Mouse (Mus musculus) heart, adult 18-20 months (tissue): Measurements from ENCODE around the gene Jakmip3. TPM values are rescaled to one million over a fixed set of nuclear protein-coding genes. Genes with fewer than 3 reads are reported as not detected.

Experiments used
- DNase-seq, 2 experiments: peaks; one replicate each; pipeline ENCODE4 v3.0.0; 2021 to 2022; ENCODE audit warnings: mixed read lengths in 1 of 2
- total RNA-seq, 2 experiments: library from RNA; stranded (reverse); gene quantifications; 2 replicates each; pipeline ENCODE4 v1.2.3; 2021

The Jakmip3 gene
- total RNA-seq, 2 experiments from 2014 or later: 0.31 TPM; not detected in 1

DNA sequence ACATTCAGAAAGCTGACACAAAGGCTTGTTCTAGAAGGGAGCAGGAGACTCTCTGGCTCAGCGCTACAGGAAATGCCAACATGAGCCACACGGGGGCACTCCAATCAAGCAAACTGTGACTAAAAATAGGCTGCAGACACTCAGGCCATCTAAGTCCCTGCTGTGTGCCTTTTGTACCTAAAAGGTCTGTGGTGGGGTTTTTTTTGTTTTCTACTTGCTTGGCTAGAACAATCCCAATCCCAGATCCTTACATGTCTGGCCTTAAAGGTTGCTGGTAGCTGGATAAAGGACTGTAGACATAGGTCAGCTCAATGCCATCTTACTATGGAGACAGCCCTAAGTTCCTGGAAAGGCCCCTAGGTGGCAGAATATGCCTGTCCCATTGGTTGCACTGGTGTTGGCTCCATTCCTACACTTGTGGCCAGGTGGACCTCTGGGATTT is 127.7 kb downstream of the Jakmip3 start:
- peak; percentile 43 to 86 for DNase-seq

DNA sequence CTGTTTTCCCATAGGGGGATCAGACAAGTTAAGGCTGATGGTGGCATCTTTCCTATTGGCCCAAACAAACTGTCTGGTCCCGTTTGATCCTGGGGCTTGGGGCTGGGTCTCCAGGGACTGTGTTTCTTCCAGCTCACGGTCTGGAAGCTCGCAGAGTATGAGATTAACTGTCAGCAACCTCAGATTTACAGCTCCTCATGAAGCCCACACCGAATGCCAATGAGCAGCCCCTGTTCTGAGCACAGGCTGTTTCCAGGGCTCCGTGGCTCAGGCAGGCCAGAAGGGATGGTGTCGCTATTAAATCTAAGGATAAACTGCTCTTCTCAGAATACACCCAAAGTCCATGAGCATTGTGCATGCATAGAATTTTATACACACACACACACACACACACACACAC is 133.7 kb downstream of the Jakmip3 start:
- DNase-seq: no peak

DNA sequence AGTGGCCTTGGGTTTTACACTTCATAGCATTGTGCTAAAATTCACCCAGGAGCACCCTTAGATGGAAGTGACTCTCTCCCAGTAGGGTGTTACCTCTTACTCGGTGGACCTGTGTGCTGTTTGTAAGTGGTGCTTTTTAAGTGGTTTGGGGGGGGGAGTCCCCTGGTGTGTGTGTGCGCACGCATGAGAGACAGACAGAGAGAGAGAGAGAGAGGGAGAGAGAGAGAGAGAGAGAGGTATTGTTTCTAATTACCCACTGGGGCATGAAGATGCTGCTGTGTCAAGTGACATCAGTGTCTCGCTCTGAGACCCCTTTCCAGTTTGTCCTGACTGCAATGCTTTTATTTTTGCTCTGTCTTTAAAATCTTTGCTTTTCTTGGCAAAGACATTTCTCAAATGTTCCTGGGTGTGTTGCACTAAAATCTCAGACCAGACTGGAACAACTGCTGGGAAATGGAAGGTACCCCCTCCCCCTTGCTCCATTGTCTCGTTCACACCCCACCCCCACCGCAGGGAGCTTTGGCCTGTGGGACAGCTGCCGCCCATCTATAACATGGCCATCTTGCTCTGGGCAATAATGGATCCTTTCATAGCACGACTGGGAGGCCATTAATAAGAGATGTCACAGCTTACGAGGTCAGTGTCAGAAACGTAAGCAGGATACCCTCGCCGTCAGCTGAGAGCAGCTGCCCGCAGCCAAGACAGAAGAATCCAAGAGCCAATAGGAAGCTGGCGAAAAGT is 134.7 kb downstream of the Jakmip3 start:
- no peak for DNase-seq

DNA sequence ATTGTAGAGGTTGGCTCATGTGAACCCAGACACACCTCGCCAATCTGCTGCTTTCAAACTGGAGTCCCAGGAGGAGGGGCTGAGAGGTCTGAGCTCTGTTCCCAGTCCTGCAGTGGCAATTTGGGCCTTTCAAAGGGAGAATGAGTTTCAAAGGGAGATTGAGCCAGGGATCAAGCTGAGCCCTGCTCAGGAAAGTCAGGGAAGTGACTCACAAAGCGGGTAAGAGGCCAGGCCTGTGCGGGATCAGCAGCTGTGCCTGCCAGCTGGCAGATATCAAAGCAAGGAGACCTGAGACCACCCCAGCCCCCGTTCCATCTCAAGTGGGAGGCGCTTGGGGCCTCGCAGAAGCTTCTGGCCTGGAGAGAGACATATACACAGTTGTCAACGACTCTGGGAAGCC is 136.8 kb downstream of the Jakmip3 start:
- DNase-seq: no peak

DNA sequence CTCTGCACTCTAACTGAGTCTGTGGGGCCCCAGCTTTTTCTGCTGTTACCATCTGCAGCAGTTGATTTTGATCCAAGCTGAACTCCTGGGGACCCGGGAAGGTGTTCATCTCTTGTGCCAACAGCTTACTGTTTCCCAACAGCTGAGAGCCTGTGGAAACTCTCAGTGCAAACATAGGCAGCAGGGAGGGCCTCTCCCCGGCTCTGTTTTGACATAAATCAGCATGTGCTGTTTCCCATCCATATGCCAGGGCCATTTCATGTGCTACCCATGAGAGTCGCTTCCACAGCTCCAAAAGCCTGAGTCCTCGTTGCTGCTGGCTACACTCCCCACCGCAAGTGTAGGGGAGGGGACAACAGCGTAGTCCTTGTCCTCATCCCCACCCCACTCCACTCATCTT is 137.7 kb downstream of the Jakmip3 start:
- DNase-seq: no peak

DNA sequence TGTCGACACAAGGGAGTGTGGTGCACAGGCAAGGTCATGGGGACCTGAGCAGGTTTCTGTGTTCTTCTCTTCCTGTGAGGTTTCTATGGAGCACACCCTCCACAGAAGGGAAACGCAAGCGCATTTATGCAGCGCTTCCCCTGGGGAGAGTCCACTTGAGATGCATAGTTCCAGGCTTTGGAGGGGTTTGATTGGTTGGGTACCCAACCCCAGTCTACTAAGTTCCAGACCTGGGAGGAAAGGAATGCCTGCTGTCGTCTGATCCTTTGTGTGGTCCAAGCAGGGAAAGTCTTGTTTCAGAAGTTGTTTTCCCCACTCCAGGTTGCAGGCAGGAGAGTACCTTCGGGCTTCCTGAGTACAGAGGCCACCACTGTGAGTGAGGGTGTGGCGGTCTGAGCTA is 138.6 kb downstream of the Jakmip3 start:
- no peak for DNase-seq

DNA sequence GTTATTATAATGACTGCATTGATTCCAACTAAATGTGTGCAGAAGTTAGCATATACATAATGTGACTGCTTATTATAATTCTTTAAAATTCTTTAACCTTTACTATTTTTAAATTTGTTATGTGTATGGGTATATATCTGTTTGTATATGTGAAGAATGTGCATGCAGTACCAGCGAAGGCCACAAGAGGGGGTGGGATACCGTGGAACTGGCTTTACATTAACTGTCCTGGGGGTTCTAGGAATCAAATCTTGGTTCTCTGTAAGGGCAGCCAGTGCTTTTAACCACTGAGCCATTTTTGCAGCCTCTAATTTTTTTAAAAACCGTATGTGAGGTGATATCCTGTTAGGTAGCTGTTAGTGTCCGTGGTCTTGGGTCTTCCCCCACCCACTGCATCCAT is 140.2 kb downstream of the Jakmip3 start:
- no peak for DNase-seq

DNA sequence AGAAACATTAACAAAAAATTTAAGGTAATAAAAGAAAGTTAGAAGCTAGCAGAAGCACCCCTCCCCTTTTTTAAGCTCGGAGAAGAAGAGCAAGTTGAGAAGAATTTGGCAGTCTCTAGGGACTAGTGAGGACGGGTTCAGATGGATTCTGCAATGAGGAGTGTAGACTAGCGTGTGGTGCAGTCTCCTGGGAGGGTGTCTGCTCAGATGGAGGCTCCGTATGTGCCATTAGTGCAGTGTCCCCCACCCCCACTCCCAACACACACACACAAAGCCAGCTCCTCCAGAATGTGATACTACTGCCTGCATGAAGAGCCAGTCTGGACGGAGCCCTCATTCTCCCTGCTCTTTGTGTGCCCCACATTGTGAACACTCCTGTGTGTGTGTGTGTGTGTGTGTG is 140.6 kb downstream of the Jakmip3 start:
- DNase-seq: no peak

DNA sequence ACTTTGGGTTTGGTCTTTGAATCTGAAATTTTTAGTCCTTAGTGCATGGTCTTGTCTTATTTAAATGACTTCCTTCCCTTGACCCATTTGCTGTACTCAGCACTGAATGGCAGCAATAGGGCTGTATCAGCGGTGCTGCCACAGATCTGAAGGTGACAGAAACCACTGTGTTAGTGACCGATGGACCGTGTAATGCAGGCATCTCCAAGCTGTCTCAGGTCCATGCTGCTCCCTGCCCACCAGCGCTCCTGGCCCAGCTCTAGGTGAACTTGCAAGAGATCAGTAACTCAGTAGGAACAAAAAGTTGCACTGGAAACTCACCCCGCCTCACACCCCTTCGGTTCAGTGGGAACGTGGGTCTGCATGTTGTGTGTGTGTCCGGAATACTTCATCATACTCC is 141.8 kb downstream of the Jakmip3 start:
- no peak for DNase-seq

DNA sequence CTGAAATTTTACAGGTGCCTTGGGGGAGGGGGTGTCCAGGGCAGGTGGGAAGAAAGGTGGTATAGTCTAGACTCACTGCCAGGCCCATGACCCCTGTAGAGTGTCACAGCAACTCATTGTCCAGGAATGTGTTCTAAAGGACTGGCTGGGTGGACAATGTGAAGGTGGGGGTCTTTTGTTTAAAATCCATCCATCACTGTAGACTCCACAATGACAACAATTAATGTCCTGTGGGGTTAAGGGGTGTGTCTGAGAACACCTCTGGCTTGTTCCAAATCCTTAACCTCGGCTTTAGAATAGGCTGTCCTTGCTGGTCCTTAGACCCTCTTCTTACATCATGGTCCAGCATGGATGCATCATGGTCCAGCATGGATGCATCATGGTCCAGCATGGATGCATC is 143.8 kb downstream of the Jakmip3 start:
- no peak for DNase-seq

DNA sequence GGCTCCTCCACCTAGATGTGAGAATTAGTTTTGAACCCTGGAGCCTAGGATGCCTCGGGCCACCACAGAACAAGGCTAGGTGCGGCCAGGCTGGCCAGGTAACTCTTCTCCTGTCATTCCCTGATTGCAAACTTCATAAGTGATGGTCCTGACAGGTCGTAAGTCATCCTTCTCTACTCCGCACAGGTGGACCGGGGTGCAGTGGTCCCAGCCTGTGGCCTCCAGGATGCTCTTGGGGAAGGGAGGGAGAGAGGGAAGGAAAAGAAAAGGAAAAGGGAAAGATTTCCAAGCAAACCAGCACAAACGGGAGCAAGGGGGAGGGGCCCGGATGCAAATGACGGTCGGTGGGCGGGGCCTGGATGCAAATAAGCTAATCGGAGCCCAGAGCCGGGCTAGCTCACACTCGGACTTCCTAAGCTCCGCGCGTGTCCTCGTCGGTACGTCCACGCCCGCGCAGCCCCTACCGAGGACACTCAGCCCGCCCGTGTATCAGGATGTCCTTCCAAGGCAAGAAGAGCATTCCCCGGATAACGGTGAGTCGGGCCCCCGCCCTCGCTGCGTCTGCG is 145.2 kb downstream of the Jakmip3 start, which contains the start of gene Dpysl4:
Gene Dpysl4 (plus strand): TSS at position 373 of the 566 bp plus-strand sequence.
- peak; percentile 39 to 69 for DNase-seq

DNA sequence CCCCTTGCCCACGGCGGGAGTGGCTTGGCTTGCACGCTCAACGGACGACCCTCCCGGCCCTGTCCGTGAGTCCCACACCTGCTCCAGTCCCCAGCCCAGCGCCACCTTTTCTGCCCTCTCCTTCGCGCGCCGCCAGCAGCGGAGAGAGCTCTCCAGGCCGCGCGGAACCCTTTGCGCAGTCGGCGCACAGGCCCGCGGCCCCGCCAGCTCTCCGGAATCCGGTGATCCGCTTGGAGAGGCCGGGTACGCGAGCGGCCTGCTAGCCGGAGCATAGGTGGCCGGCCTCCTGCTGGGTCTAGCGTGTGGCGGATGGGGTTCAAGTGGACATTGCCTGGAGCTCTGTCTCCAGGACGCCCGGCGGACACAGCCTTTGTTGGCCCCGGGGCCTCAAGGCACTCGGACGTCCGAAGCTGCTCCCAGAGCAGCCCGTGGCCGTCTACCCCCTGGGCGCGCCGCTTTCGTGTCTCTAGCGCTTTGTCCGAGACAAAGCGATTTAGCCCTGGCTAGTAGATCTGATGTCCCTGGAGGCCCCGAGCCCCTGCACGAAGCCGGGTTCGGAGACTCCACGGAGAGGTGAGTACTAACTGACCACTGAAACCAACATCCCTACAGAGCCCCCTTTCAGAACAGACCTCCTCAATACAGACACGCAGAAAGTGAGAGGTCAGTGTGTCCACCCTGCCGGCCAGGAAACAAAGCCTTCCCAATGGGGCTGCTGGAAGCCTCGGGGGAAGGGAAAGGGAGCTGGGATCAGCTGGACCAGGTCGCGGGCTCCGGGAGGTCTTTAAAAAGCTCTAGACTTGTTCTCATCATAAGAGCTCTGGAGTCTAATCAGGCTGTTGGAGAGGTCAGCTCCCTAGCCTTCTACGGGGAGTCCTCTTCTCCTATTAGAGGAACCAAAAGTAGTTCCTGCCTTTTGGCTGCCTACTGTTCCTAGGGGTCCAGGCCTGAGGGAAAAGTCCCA is 145.9 kb downstream of the Jakmip3 start:
- peak; percentile 9 to 35 for DNase-seq

DNA sequence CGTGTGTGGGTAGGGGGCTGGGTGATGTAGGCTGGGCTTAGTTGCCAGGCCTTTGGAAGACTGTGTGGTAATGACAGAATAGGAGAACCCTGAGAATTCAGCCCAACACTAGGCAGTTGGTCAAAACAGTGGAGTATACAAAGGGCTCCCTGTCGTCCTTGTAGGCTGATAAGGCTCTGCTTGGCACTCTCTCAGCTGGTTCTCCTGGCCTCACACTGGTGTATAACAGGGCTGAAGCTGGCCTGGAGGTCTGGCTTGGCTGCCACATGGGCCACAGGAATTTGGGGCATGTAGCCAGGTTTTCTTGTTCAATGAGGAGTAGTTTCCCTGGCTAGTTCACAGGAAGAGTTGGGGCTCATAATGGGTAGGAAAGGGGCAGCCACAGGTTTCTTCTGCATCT is 147.3 kb downstream of the Jakmip3 start:
- peak; percentile 58 to 77 for DNase-seq

DNA sequence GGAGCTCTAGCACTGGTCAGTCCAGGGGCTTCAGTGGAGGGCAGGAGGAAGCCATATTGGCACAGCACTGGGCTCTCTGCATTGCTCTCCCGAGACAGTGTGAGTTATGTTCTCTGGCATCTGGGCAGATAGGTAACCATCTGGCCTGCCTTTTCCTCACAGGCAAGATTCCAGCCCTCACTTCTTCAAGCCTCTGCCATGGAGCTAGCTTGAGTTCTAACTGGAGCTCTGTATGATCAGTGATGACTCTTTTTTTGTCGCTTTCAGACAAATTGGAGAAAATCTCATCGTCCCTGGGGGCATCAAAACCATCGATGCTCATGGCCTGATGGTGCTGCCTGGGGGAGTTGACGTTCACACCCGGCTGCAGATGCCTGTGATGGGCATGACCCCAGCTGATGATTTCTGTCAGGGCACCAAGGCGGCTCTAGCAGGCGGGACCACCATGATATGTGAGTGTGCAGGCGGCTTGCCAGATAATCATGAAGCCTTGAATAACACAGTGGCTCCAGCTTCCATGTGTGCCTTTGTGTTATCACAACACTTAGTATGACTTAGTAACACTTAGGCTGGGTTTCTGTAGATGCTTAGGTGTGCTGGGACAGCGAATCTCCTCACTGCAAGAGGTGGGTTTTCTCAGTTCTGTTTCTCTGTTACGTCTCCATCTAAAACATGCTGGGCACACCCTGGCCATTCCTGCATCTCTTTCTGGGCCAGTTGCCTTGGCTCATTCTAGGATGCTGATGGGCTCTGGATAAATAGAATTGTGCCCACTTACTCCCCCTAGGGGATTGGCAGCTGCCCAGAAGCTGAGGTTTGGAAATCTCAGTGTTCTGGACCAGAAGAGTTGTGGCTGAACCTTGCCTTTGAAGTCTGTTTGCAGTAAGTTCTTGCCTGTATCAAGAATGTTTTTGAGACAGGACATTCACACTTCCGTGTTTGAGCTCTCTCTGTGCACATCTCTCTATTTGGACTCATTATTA is 149.7 kb downstream of the Jakmip3 start:
- DNase-seq: no peak

DNA sequence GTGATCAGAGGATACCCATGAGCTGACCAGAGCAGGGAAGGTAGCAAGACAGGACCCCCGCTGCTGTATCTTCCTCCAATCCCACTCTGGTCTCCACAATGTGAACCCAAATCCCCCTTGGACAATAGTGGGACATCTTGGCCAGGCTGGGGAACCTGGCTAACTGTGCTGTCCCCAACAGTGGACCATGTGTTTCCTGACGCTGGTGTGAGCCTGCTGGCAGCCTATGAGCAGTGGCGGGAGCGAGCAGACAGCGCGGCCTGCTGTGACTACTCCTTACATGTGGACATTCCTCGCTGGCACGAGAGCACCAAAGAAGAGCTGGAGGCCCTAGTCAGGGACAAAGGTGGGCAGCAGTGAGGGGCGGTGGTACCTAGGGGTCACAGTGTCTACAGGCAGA is 151.2 kb downstream of the Jakmip3 start:
- DNase-seq: no peak

DNA sequence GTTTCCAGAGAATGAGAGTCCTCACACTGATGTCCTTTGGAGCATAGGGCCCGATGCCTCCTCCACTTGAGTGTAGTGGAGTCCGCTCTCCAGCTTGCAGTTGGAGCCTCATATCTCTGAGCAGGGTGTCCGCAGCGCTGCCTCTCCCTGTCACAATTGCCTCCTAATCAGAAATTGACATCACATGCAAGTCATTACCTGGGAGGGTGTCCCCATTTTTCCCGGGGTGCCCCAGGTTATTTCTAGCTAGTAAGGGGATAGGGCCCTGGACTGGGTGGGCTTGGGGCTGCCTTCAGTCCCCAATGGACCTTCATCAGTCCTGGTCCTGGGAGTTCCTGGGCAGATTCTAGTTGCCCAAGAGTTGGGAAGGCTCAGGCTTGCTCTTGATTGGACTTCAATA is 152.1 kb downstream of the Jakmip3 start:
- no peak for DNase-seq

DNA sequence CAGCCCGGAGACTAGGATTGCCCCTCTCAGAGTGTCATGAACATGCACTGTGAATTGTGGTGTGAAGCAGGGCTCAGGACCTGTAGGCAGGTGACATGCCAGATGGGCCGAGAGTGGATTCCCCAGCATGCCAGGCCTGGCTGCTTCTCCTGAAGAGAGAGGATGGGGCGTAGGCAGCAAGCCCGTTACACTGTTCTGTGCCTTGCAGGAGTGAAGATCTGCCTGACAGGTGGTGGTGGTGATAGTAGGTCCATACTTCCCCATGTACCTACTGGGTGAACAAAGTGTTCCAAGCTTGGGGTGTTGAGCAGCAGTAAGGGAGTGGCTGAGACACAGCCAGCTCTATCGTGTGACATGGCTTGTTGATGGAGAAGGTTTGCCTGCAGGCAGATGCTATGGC is 152.6 kb downstream of the Jakmip3 start:
- DNase-seq: no peak

DNA sequence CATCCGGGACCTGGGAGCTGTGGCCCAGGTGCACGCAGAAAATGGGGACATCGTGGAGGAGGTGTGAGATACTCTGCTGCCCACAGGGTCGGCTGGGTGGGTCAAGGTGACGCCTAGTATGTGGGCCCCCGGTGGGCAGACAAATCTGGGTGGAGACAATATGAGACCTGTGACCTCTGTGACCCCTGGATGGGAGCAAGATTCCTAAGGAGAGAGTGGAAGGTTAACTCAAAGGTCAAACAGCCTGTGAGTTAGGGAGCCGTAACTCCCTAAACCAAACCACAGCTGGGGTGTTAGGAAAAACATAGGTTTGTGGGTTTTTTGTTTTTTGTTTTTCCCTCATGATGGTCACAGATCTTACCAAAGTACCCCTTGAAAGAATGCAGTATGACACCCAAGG is 153.3 kb downstream of the Jakmip3 start:
- no peak for DNase-seq

DNA sequence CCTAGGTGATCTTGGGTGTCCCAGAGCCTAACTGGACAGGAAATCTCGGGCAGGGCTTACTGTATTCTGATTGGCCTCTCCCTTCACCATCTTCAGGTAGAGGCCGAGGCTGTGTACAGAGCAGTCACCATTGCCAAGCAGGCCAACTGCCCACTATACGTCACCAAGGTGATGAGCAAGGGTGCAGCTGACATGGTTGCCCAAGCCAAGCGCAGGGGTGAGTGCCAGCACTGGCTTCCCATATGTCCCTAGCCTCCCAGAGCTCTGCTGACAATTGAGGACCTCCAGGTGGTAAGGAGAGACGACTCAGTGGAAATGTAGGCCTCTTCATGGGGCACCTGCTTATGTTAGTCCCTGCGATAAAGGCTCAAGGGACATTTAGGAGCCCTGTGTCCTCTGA is 154.2 kb downstream of the Jakmip3 start:
- no peak for DNase-seq

DNA sequence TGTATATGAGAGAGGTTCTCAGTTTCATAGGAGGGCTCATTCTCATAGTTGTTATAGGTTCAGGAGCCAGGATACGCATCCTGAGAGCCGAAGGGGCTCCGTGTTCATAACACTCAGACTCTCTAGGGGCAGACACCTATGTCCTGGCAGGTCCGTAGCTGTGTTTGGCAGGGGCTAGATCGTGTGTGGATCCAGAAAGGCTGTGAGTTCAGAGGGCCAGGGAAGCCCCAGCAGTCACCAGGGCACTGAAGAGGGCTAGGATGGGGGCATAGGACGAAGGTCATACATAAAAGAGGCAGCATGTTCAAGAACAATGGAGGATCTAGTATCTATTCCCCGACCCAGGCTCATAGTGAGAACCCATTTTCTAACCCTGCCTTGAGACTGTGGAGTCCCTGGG is 154.8 kb downstream of the Jakmip3 start:
- no peak for DNase-seq

DNA sequence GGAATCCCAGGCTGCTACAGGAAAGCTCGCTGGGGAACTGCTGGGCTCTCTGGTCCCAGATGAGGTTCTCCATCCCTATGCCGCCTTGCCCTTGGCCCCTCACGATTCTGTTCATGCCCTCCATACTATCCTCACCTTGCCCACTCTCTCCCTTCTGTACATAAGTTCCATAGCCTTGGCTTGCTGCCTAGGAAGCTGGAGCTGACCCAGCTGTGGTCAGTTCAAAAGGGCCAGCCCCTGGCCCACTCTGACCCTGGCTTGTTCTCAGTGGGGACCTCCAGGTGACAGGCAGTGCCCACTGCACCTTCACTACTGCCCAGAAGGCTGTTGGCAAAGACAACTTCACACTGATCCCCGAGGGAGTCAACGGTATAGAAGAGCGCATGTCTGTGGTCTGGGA is 155.9 kb downstream of the Jakmip3 start:
- DNase-seq: no peak
